Mouse (Mus musculus) kidney, postnatal 0 days (tissue): ENCODE measurements around the gene Setd1a. TPM values are rescaled to one million over a fixed set of nuclear protein-coding genes. Genes with fewer than 3 reads are reported as not detected.
"Not testable (repeated sequence)": the region's sequence is repeated elsewhere in the genome, so short reads cannot be mapped to it uniquely, and the experiment has no call there.

Experiments
- ATAC-seq: fragments of 200-750 bp; cut with Nextera tagmentation; replicated peaks from 2 replicates; pipeline ENCODE4 v1.8.0; 2017; ENCODE audit warnings: low read depth, moderate number of reproducible peaks, moderate TSS enrichment, moderate library complexity; ENCODE audit not compliant: low FRiP score
- DNase-seq: peaks from one replicate; pipeline ENCODE4 v3.0.0-alpha.2; 2016; ENCODE audit warnings: low spot score
- H3K27ac ChIP-seq: fragments of 300-500 bp; sonication (generic); 2 replicates; pipeline ENCODE4 v1.5.1; 2014; ENCODE audit warnings: mild to moderate bottlenecking
- H3K27me3 ChIP-seq: fragments of 300-500 bp; sonication (generic); 2 replicates; pipeline ENCODE4 v1.6.1; 2014; ENCODE audit warnings: low read length, mixed read lengths; ENCODE audit not compliant: insufficient read depth
- H3K36me3 ChIP-seq: fragments of 300-500 bp; sonication (generic); 2 replicates; pipeline ENCODE4 v1.6.1; 2014; ENCODE audit warnings: low read length, mixed read lengths; ENCODE audit not compliant: insufficient read depth
- H3K4me1 ChIP-seq: fragments of 300-500 bp; sonication (generic); replicated peaks from 2 replicates; pipeline ENCODE4 v1.6.1; 2014; ENCODE audit warnings: antibody characterized with exemption, low read length, mixed read lengths; ENCODE audit not compliant: insufficient read depth
- H3K4me2 ChIP-seq: fragments of 300-500 bp; sonication (generic); 2 replicates; pipeline ENCODE4 v1.6.1; 2014; ENCODE audit warnings: mild to moderate bottlenecking, low read length, moderate library complexity, mixed read lengths
- H3K4me3 ChIP-seq: fragments of 300-500 bp; sonication (generic); replicated peaks from 2 replicates; pipeline ENCODE4 v1.5.1; 2014; ENCODE audit warnings: low read depth, low read length
- H3K9ac ChIP-seq: fragments of 300-500 bp; sonication (generic); 2 replicates; pipeline ENCODE4 v1.6.1; 2014; ENCODE audit warnings: low read depth, low read length
- H3K9me3 ChIP-seq: fragments of 300-500 bp; sonication (generic); replicated peaks from 2 replicates; pipeline ENCODE4 v1.6.1; 2016; ENCODE audit warnings: low read length, inconsistent platforms, mixed read lengths
- CTCF ChIP-seq: IDR thresholded peaks from 2 replicates; pipeline ENCODE4 v1.5.1; 2016; ENCODE audit warnings: antibody characterized with exemption, low read depth, mild to moderate bottlenecking, moderate library complexity
- WGBS: fragments of 180-500 bp; shearing (Covaris S2); extraction: QIAGEN DNeasy Blood & Tissue Kit; methylation state at CpG from one replicate; pipeline ENCODE4 v1.1.7; 2014; 5-methylcytosine and 5-hydroxymethylcytosine counted together
- polyA plus RNA-seq: library from polyadenylated mRNA; unstranded; fragments of >200 nt; fragmentation: Nextera tagmentation; extraction: Ambion mirVana; gene quantifications from 2 replicates; pipeline ENCODE4 v1.2.1, GENCODE M21; 2015

Setd1a gene
- polyA plus RNA-seq, 1 experiment from 2014 or later, result 17.9 TPM

GRCm38 (mm10) chr7:127823236-127824171 lies 47.0 kb downstream of the Setd1a start:
- ATAC-seq (peak; percentile 23; the same call in 1 of the 2 replicates), DNase-seq (no peak)
- Histone ChIP-seq H3K27me3 (no peaks in the 10 kb centered on the region), H3K9ac (peak overlapping the region; percentile 73; the same call in 1 of the 2 replicates), H3K4me2 (peak overlapping the region; percentile 87), H3K36me3 (no peaks in the 10 kb centered on the region), H3K4me1 (peaks cover 9% of the 10 kb centered on the region; the same call in 1 of the 2 replicates), H3K27ac (no peak overlapping the region), H3K9me3 (no peaks in the 10 kb centered on the region), H3K4me3 (peak overlapping the region; percentile 60)
- peak; percentile 35; the same call in 1 of the 2 replicates for TF ChIP-seq CTCF
- WGBS, result 60% methylated on average over 11 of the region's 11 CpGs

GRCm38 (mm10) chr7:127824176-127824871 lies 47.9 kb downstream of the Setd1a start, which contains the start of the genes Stx4a and Stx1b:
Gene Stx4a, plus strand, starts transcription at chr7:127824294.
Gene Stx1b, minus strand, starts transcription at chr7:127824549.
- Histone ChIP-seq H3K9me3 (no peaks in the 10 kb centered on the region), H3K36me3 (no peaks in the 10 kb centered on the region), H3K27me3 (no peaks in the 10 kb centered on the region), H3K9ac (peak within 1 kb of the TSS; percentile 73), H3K4me2 (peak within 1 kb of the TSS; percentile 87), H3K4me3 (peak within 1 kb of the TSS; percentile 60), H3K4me1 (peaks cover 9% of the 10 kb centered on the region; the same call in 1 of the 2 replicates), H3K27ac (no peak within 1 kb of the TSS)
- DNase-seq (peak; percentile 52), ATAC-seq (peak; percentile 47; the same call in 1 of the 2 replicates)
- TF ChIP-seq CTCF, result no peak
- WGBS, result 3% methylated on average over 34 of the region's 38 CpGs

GRCm38 (mm10) chr7:127835550-127835949 lies 59.1 kb downstream of the Setd1a start:
- H3K4me3 ChIP-seq, result no peak overlapping the region
- DNase-seq (no peak), ATAC-seq (no peak)
- 84% methylated on average over 2 of the region's 2 CpGs for WGBS
- no peak overlapping the region for H3K27ac ChIP-seq
- H3K36me3 ChIP-seq, result no peaks in the 10 kb centered on the region
- TF ChIP-seq CTCF, result no peak
- no peaks in the 10 kb centered on the region for H3K27me3 ChIP-seq
- no peak overlapping the region for H3K9ac ChIP-seq
- no peak overlapping the region for H3K4me2 ChIP-seq
- H3K9me3 ChIP-seq, result no peaks in the 10 kb centered on the region
- H3K4me1 ChIP-seq, result no peaks in the 10 kb centered on the region

GRCm38 (mm10) chr7:127837473-127837872 lies 61.0 kb downstream of the Setd1a start:
- no peak for TF ChIP-seq CTCF
- no peak overlapping the region for H3K4me2 ChIP-seq
- no peak for DNase-seq
- no peak for ATAC-seq
- no peaks in the 10 kb centered on the region for H3K36me3 ChIP-seq
- H3K9ac ChIP-seq, result no peak overlapping the region
- no peak overlapping the region for H3K27ac ChIP-seq
- no peak overlapping the region for H3K4me3 ChIP-seq
- H3K4me1 ChIP-seq, result no peaks in the 10 kb centered on the region
- no peaks in the 10 kb centered on the region for H3K9me3 ChIP-seq
- 94% methylated on average over 5 of the region's 5 CpGs for WGBS
- no peaks in the 10 kb centered on the region for H3K27me3 ChIP-seq

- not testable (repeated sequence) for H3K9me3 ChIP-seq, H3K36me3 ChIP-seq, H3K27ac ChIP-seq, H3K4me1 ChIP-seq, ATAC-seq, DNase-seq, H3K9ac ChIP-seq, H3K4me3 ChIP-seq, H3K27me3 ChIP-seq, H3K4me2 ChIP-seq
- 72% methylated on average over 4 of the region's 4 CpGs for WGBS
Measured at GRCm38 (mm10) chr7:127837878-127838277, 61.4 kb downstream of the Setd1a start.

GRCm38 (mm10) chr7:127840031-127840430 lies 63.6 kb downstream of the Setd1a start:
- not testable (repeated sequence) for H3K9ac ChIP-seq, DNase-seq, H3K4me2 ChIP-seq, ATAC-seq, H3K27me3 ChIP-seq, H3K9me3 ChIP-seq, H3K27ac ChIP-seq, H3K4me1 ChIP-seq, H3K4me3 ChIP-seq
- 0 out of 2 replicates have a peak, but pooled peaks cover 13% of the 10 kb centered on the region for H3K36me3 ChIP-seq
- whole genome bisulfite sequencing, result 93% methylated on average over 2 of the region's 2 CpGs
- 0 out of 2 replicates have a peak, but pooled peaks have one; percentile 16 for TF ChIP-seq CTCF
